Comparison of ENCODE assay signal across 13 mouse cellular contexts in the genomic region with DNA sequence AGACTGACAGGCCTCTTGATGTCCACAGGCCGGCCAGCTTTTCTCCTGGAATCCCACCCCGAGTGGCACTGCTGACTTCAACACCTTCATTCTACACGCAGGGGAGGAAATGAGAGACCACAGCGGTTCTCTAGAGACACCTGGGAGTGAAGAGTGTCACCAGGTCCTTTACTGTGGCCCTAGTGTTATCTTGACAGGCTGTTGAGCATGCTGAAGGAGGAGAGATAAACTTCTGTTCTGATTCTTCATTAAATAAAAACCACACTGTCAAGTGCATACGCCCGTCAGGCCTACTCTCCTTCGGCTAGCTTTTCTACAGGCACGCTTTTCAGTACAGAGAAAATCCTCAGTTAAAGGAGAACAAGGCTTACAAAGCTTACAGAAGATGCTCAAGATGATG.
"Had no signal": no experiment of that assay in that cellular context is flagged by ENCODE, and none has a peak within 500 bp of the region (broad histone marks: within the 10 kb centered on the region; RNA-seq: fewer than 3 reads in every experiment).

No protein-coding gene starts in this region.

- H3K27me3 ChIP-seq: neural tube, embryonic 12.5 days had no signal

- H3K9me3 ChIP-seq: limb, embryonic 12.5 days; neural tube, embryonic 12.5 days had no signal

- ATAC-seq: intestine, postnatal 0 days had no signal

- H3K4me2 ChIP-seq: limb, embryonic 12.5 days; lung, embryonic 14.5 days; neural tube, embryonic 12.5 days had no signal

- H3K4me3 ChIP-seq: limb, embryonic 12.5 days; neural tube, embryonic 12.5 days had no signal

- H3K36me3 ChIP-seq: limb, embryonic 12.5 days; neural tube, embryonic 12.5 days had no signal

- H3K27ac ChIP-seq: kidney, postnatal 0 days; limb, embryonic 12.5 days; macrophage; neural tube, embryonic 12.5 days; stomach, postnatal 0 days had no signal

- H3K9ac ChIP-seq: limb, embryonic 12.5 days; lung, embryonic 14.5 days; neural tube, embryonic 12.5 days had no signal

- DNase-seq: kidney, adult 9 months; kidney, postnatal 36 days; layer of hippocampus, adult 9-11 months; layer of hippocampus, postnatal 36 days; lung, embryonic 14.5 days; lung, postnatal 10 days; midbrain, embryonic 14.5 days had no signal
